Mouse (Mus musculus): Measurements from ENCODE around the gene Upf1.

The Upf1 gene

GRCm38 (mm10) chr8:70359411-70359810 is 6.3 kb upstream of the Upf1 start:
- no peak for DNase-seq (ENCODE audit: low read depth, low spot score)

- DNase-seq (ENCODE audit: low read depth, low spot score), result no peak
These were observed 3.0 kb upstream of the Upf1 start for GRCm38 (mm10) chr8:70356111-70356510.

DNA sequence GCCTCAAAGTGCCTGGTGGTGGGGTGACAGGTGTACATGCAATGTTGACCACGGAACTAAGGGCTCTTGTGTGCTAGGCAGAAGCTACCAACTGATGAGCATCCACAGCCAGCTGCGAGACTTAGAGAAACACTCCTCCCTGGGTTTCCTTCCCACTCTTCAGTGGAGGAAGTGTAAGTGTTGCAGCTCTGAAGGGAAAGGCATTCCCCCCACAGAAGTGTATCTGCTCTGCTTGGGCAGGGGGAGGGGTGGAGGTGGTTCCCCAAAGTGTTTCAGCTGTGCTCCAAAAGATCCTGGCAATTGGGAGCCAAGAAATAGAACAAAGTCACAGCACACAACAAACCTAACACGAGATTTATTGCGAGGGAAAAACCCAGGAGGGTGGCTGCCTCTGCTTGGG is 926 bp upstream of the Upf1 start:
- no peak for DNase-seq (ENCODE audit: low read depth, low spot score)

DNA sequence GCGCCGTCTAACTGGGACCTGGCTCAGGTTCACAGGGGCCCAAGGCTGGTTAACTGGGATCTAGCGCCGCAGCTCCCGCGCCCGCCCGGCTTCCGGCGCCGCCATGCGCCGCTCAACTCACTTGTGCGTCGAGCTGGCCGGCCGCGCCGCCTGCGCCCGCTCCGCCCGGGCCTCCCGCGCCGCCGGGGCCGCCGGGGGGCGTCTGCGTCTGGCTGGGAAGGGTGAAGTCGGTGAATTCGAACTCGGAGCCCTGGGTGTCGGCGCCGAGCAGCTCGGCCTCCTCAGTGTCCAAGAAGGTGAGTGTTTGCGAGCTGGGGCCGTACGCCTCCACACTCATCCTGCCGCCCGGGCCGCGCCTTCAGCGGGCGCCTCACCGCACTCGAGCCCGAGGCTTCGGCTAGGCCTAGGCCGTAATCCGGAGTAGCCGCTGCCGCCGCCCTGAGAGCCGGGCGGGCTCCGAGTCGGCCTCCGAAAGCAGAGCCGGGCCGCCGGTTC is 374 bp downstream of the Upf1 start:
- DNase-seq (ENCODE audit: low read depth, low spot score), result no peak

DNA sequence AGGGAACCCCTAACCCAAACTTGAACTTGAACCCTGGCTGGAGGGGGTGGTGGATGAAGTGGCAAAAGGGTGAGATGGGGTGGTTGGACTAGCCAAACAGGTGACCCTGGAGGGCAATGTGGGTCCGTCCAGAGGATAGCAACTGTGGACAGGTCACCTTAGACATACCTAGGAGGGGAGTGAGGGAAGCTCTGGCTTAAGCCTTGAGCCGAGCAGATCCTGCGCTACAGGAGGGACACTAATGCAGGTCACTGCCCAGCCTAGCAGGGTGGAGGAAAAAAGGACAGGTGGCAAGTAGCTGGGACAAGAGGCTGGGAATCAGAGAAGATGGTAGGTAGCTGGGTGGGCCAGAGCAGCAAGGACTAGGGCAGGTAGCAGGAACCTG is 1.1 kb downstream of the Upf1 start:
- DNase-seq (ENCODE audit: low read depth, low spot score), result no peak

DNA sequence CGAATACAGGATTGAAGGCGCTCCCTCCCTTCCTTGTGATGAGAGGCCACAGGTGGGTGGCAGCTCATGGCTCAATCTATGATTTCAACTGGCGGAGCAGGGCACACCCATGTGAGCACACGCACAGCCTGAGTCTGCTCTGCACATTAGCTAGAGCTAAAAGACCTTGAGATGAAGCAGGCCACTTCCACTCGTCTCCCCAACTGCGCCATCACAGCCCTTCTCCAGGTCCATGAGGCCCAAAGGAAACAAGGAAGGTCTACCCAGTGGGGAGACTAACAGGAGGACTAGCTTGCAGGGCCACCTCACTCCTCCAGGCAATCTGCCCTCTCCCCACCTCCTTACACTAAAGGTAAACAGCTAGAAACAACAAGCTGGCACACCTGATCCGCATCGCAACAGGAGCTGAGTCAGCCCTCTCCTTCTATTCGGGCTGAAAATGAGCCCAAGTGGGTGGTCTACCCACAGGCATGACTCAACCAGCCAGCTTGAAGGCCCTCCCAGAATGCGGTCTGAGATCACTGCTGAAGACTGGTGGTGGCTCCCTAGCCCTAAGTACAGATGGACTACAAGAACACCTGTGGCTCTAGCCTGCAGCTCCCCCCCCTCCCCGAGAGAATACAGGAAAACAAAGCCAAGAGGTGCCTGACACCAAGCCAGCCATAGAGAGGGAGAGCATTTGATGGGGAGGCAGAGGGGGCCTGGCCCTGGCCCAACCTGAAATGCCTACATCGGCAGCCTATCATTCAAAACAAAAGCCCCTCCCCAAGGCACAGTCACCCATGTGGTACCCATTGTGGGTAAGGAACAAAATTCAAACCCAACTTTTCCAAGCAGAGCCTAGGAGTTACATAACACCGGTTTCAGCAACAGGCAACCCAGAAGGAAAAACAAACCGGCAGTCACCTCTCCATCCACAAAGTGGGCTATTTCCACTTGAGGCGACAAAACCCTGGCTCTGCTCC is 1.8 kb downstream of the Upf1 start:
- no peak for DNase-seq (ENCODE audit: low read depth, low spot score)

DNA sequence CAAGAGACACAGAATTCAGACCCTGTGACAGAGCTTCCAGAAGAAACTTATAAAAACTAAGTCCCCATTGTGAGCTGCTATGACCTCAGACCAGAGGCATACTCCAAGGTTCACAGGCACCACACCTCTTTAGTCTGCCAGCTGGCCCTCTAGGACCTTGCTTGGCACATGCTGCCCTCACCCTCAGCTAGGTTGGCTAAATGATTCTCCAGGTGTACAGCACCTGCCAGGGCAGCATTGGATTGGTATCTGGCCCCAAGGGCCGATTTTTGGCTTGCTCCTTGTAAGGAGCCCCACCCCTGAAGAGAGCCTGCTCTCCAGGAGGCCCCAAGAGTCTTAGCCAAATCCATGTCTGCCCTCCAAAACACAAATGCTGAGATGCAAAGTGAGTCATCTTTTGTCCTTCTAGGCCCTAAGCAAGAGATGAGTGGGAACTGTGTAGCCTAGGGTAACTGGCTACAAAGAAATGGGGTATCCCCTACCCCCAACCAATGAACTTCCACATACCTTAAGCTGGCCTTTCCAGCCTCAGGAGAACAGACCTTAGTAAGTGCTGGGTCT is 5.1 kb downstream of the Upf1 start:
- no peak for DNase-seq (ENCODE audit: low read depth, low spot score)

- no peak for DNase-seq (ENCODE audit: low read depth, low spot score)
These were observed 5.6 kb downstream of the Upf1 start for GRCm38 (mm10) chr8:70347443-70347842.

GRCm38 (mm10) chr8:70344279-70344678 is 8.8 kb downstream of the Upf1 start:
- DNase-seq (ENCODE audit: low read depth, low spot score), result no peak

DNA sequence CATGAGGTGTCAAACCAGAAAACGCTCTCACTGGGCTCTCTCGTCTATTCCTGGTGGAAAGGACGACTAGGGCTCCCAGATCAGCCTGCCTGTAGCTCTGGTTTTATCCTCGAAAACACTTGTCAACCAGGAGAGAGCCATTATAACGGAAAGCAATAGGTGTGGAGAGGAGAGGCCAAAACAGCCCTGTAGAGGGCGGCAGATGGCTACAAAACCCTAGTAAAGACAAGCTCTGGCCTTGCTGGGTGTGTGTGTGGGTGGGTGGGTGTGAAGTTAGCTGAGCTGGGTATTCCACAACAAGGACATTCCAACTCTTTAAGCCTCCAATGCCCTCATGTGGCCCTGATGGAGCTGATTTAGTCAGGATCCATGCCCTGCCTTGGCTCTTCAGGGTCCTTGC is 9.4 kb downstream of the Upf1 start:
- DNase-seq (ENCODE audit: low read depth, low spot score), result peak; percentile 75

DNA sequence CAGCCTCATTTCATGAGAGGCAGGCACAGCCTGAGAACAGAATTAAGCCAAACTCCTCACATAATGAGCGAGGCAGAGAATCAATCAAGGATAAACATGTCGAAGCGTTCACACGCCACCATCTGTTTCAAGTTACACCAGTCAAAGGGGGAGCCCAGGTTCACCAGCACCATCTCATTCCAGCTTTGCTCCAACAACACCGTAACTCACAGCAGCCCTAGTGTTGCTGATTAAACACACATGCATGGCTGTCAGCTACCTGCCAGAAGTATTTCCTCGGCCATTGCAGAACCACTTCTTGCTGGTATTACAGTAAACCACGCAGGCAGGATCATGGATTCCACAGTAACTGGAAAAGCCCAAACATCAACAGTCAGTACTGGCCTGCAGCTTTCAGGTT is 10.0 kb downstream of the Upf1 start:
- no peak for DNase-seq (ENCODE audit: low read depth, low spot score)

- DNase-seq (ENCODE audit: low read depth, low spot score), result no peak
These were observed 11.1 kb downstream of the Upf1 start for GRCm38 (mm10) chr8:70342007-70342406.

DNA sequence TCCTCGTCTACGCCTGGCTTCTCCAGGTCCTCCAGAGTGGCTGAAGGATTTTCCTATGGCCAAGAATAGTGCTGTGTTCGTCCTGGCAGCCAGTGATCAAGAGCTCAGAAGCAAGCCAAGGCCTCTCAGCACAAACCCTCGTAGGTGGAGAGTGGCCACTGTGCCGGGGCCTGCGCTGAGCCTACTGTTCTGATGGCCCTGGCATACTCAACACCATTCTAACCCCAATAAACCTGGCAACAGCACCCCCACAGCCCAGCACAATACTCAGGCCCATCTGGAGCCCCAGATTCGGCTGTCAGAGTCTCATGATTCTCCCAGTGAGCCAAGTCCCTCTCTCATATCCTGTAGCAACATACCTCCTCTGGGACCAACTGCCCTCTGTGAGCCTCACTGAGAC is 12.4 kb downstream of the Upf1 start:
- no peak for DNase-seq (ENCODE audit: low read depth, low spot score)

DNA sequence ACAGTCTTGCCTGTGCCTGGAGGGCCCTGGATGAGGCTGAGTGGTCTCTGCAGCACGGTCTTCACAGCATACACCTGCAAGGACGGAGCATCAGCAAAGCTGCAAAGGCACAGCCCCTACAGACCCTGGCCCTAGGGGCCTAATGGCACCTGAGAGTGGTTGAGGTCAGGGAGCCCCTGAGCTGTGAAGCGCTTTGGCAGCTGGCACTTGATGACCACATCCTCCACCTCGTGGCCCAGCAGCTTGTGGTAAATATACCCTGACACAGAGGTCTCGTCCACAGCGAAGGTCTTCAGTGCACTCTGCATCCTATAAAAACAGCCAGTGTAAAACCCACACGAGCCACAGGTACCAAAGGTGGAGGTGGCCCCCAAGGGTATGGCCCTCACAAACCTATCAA is 14.1 kb downstream of the Upf1 start:
- DNase-seq (ENCODE audit: low read depth, low spot score), result no peak

DNA sequence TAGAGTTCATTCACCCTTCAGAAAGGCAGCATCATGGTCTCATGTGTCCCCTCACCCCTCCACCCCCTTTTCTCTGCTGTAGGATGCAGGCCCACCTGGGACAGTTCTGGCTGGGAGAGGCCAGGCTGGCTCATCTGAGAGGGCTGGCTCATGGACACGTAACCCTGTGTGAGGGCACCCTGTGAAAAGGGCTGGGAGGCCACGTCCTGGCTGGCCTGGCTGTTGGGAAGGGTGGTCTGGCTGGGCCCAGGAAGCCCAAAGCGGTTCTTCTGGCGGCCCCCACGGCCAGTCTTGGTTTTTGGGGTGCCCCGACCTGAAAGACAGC is 20.2 kb downstream of the Upf1 start:
- no peak for DNase-seq (ENCODE audit: low read depth, low spot score)

GRCm38 (mm10) chr8:70332070-70332877 is 20.8 kb downstream of the Upf1 start:
- DNase-seq (ENCODE audit: low read depth, low spot score), result peak; percentile 73

GRCm38 (mm10) chr8:70331526-70331925 is 21.6 kb downstream of the Upf1 start:
- no peak for DNase-seq (ENCODE audit: low read depth, low spot score)

- peak; percentile 88 for DNase-seq (ENCODE audit: low read depth, low spot score)
These were observed 22.2 kb downstream of the Upf1 start for GRCm38 (mm10) chr8:70330741-70331364.

DNA sequence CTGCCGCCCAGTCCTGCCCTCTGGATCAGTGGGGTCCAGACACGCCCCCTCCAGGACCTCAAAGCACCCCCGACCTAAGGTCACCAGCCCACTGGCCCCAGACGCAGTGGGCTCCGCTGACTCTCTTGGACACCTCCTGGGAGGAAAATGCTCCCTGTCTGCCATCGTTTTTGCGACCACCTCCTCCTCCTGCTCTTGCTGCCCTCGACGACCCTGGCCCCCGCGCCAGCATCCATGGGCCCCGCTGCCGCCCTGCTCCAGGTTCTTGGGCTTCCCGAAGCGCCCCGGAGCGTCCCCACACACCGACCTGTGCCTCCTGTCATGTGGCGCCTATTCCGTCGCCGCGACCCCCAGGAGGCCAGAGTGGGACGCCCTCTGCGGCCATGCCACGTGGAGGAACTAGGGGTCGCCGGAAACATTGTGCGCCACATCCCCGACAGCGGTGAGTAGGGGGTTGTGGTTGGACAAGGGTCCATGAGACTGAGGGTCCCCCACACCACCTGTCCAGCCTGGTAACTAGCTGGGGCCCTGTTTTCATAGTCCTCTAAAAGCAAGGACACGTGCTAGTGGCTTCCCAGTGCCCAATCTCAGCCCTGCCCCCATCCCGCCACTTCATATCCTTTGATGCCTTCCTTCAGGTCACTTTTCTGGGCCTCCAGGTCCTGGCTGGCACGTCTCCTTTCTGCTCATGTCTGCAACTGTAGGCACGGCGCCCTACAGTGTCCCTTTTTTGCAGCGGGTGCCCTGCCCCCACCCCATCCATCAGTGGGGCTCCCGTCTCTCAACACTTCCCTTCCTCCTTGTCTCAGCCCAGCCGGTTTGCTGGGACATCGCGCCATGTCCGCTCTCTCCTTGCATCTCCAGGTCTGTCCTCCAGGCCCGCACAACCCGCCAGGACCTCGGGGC is 23.0 kb downstream of the Upf1 start:
- peak; percentile 30 for DNase-seq (ENCODE audit: low read depth, low spot score)

- DNase-seq (ENCODE audit: low read depth, low spot score), result peak; percentile 86
These were observed 23.8 kb downstream of the Upf1 start, which contains the start of gene Gdf1 for GRCm38 (mm10) chr8:70329124-70329834. TSS of gene Gdf1 (plus strand) at chr8:70329817.
